Mouse (Mus musculus) midbrain, embryonic 16.5 days (tissue): ENCODE results near the gene Dolpp1. TPM values are rescaled to one million over a fixed set of nuclear protein-coding genes. Genes with fewer than 3 reads are reported as not detected.
A peak's percentile ranks its signal among the peaks of the same experiment; 100 is the strongest.

Experiments used
- ATAC-seq: fragments of 200-750 bp; cut with Nextera tagmentation; 2 replicates; pipeline ENCODE4 v1.8.0; 2017; ENCODE audit warnings: moderate TSS enrichment
- H3K27ac ChIP-seq: fragments of 300-500 bp; sonication (generic); 2 replicates; pipeline ENCODE4 v1.5.1; 2014; ENCODE audit warnings: mild to moderate bottlenecking, low read length, mixed read lengths
- H3K27me3 ChIP-seq: fragments of 300-500 bp; sonication (generic); 2 replicates; pipeline ENCODE4 v1.6.1; 2014; ENCODE audit warnings: low read depth, low read length, mixed read lengths; ENCODE audit not compliant: control insufficient read depth, insufficient read depth
- H3K36me3 ChIP-seq: fragments of 300-500 bp; sonication (generic); 2 replicates; pipeline ENCODE4 v1.6.1; 2014; ENCODE audit warnings: mild to moderate bottlenecking, low read length, moderate library complexity, mixed read lengths; ENCODE audit not compliant: control insufficient read depth, insufficient read depth
- H3K4me1 ChIP-seq: fragments of 300-500 bp; sonication (generic); 2 replicates; pipeline ENCODE4 v1.6.1; 2014; ENCODE audit warnings: mild to moderate bottlenecking, low read length, mixed read lengths; ENCODE audit not compliant: control insufficient read depth, insufficient read depth
- H3K4me2 ChIP-seq: fragments of 300-500 bp; sonication (generic); 2 replicates; pipeline ENCODE4 v1.6.1; 2014; ENCODE audit warnings: mild to moderate bottlenecking, low read length, mixed read lengths
- H3K4me3 ChIP-seq: fragments of 300-500 bp; sonication (generic); 2 replicates; pipeline ENCODE4 v1.5.1; 2014; ENCODE audit warnings: low read depth, mild to moderate bottlenecking, low read length, moderate library complexity, mixed read lengths
- H3K9ac ChIP-seq: fragments of 300-500 bp; sonication (generic); 2 replicates; pipeline ENCODE4 v1.6.1; 2014; ENCODE audit warnings: low read depth, low read length, mixed read lengths
- H3K9me3 ChIP-seq: fragments of 300-500 bp; sonication (generic); replicated peaks from 2 replicates; pipeline ENCODE4 v1.6.1; 2014; ENCODE audit warnings: mild to moderate bottlenecking, low read length, mixed read lengths; ENCODE audit not compliant: control insufficient read depth, poor library complexity, severe bottlenecking
- WGBS: fragments of 180-500 bp; shearing (Covaris S2); extraction: QIAGEN DNeasy Blood & Tissue Kit; methylation state at CpG from one replicate; pipeline ENCODE4 v1.1.7; 2014; 5-methylcytosine and 5-hydroxymethylcytosine counted together
- polyA plus RNA-seq: library from polyadenylated mRNA; unstranded; fragments of >200 nt; fragmentation: Nextera tagmentation; extraction: Ambion mirVana; gene quantifications from 2 replicates; pipeline ENCODE4 v1.2.1, GENCODE M21; 2015

The Dolpp1 gene
- polyA plus RNA-seq, 1 experiment from 2014 or later, result 67.8 TPM

GRCm38 (mm10) chr2:30357552-30358510 lies 34.2 kb upstream of the Dolpp1 start:
- 62% methylated on average over 8 of the region's 8 CpGs for WGBS
- H3K36me3 ChIP-seq, result peaks cover 20% of the 10 kb centered on the region; the same call in 1 of the 2 replicates
- no peak for ATAC-seq
- H3K4me1 ChIP-seq, result peaks cover 19% of the 10 kb centered on the region
- H3K4me2 ChIP-seq, result peak overlapping the region; percentile 63
- H3K4me3 ChIP-seq, result peak overlapping the region; percentile 83
- no peaks in the 10 kb centered on the region for H3K9me3 ChIP-seq
- H3K9ac ChIP-seq, result peak overlapping the region; percentile 91
- H3K27me3 ChIP-seq, result no peaks in the 10 kb centered on the region
- no peak overlapping the region for H3K27ac ChIP-seq

GRCm38 (mm10) chr2:30358533-30359531 lies 33.2 kb upstream of the Dolpp1 start, which contains the start of gene Sh3glb2:
Sh3glb2 (minus strand) TSS chr2:30359337.
- ATAC-seq, result peak; percentile 80
- peak within 1 kb of the TSS; percentile 63 for H3K4me2 ChIP-seq
- WGBS, result 3% methylated on average over 47 of the region's 73 CpGs
- H3K36me3 ChIP-seq, result peaks cover 10% of the 10 kb centered on the region; the same call in 1 of the 2 replicates
- H3K27me3 ChIP-seq, result no peaks in the 10 kb centered on the region
- peak within 1 kb of the TSS; percentile 91 for H3K9ac ChIP-seq
- peak within 1 kb of the TSS; percentile 83 for H3K4me3 ChIP-seq
- H3K27ac ChIP-seq, result peak within 1 kb of the TSS; percentile 78
- H3K4me1 ChIP-seq, result peaks cover 19% of the 10 kb centered on the region
- no peaks in the 10 kb centered on the region for H3K9me3 ChIP-seq

GRCm38 (mm10) chr2:30360626-30361025 lies 31.4 kb upstream of the Dolpp1 start:
- Histone ChIP-seq H3K4me1 (peaks cover 31% of the 10 kb centered on the region), H3K4me2 (no peak overlapping the region), H3K27me3 (no peaks in the 10 kb centered on the region), H3K9ac (no peak overlapping the region), H3K27ac (no peak overlapping the region), H3K4me3 (no peak overlapping the region), H3K36me3 (no peaks in the 10 kb centered on the region), H3K9me3 (no peaks in the 10 kb centered on the region)
- no peak for ATAC-seq
- WGBS, result 72% methylated on average over 10 of the region's 10 CpGs

GRCm38 (mm10) chr2:30362865-30363264 lies 29.2 kb upstream of the Dolpp1 start:
- Histone ChIP-seq H3K36me3 (0 out of 2 replicates have a peak, but pooled peaks cover 1% of the 10 kb centered on the region), H3K4me1 (peaks cover 22% of the 10 kb centered on the region), H3K9me3 (no peaks in the 10 kb centered on the region), H3K4me2 (no peak overlapping the region), H3K9ac (no peak overlapping the region), H3K27me3 (no peaks in the 10 kb centered on the region), H3K4me3 (no peak overlapping the region), H3K27ac (no peak overlapping the region)
- ATAC-seq, result no peak
- 74% methylated on average over 5 of the region's 5 CpGs for WGBS

GRCm38 (mm10) chr2:30363773-30364650 lies 28.0 kb upstream of the Dolpp1 start, which contains the start of gene Miga2:
Miga2 (plus strand) TSS chr2:30364233.
- peak within 1 kb of the TSS; percentile 71 for H3K4me3 ChIP-seq
- H3K9ac ChIP-seq, result peak within 1 kb of the TSS; percentile 82
- H3K4me1 ChIP-seq, result peaks cover 16% of the 10 kb centered on the region
- peak; percentile 98 for ATAC-seq
- no peaks in the 10 kb centered on the region for H3K27me3 ChIP-seq
- peak within 1 kb of the TSS; percentile 88 for H3K4me2 ChIP-seq
- H3K36me3 ChIP-seq, result peaks cover 11% of the 10 kb centered on the region
- no peaks in the 10 kb centered on the region for H3K9me3 ChIP-seq
- H3K27ac ChIP-seq, result peak within 1 kb of the TSS; percentile 80
- under 1% methylated on average over 54 of the region's 54 CpGs for WGBS

GRCm38 (mm10) chr2:30365281-30366069 lies 26.6 kb upstream of the Dolpp1 start:
- Histone ChIP-seq H3K27me3 (no peaks in the 10 kb centered on the region), H3K4me1 (peaks cover 14% of the 10 kb centered on the region), H3K9me3 (no peaks in the 10 kb centered on the region), H3K4me3 (peak overlapping the region; percentile 71; the same call in 1 of the 2 replicates), H3K4me2 (peak overlapping the region; percentile 88), H3K9ac (peak overlapping the region; percentile 82; the same call in 1 of the 2 replicates), H3K27ac (no peak overlapping the region), H3K36me3 (peaks cover 24% of the 10 kb centered on the region)
- 93% methylated on average over 2 of the region's 2 CpGs for WGBS
- no peak for ATAC-seq

GRCm38 (mm10) chr2:30366203-30366602 lies 25.9 kb upstream of the Dolpp1 start:
- Histone ChIP-seq H3K27me3 (no peaks in the 10 kb centered on the region), H3K4me3 (no peak overlapping the region), H3K4me2 (no peak overlapping the region), H3K27ac (no peak overlapping the region), H3K9ac (no peak overlapping the region), H3K9me3 (no peaks in the 10 kb centered on the region), H3K4me1 (peaks cover 14% of the 10 kb centered on the region), H3K36me3 (peaks cover 29% of the 10 kb centered on the region)
- WGBS, result 71% methylated on average over 5 of the region's 5 CpGs
- no peak for ATAC-seq
